ENCODE assay signal across 20 mouse cellular contexts in genomic region chr6:94754522-94754921, GRCm38 (mm10). TPM values are rescaled to one million over a fixed set of nuclear protein-coding genes. Genes with fewer than 3 reads are reported as not detected.
A peak's percentile ranks its signal among the peaks of the same experiment; 100 is the strongest.
DNase-seq lines count a peak whose midpoint lies in the region; ATAC-seq and TF ChIP-seq lines count a peak whose summit lies in the region.
"Had no signal": no experiment of that assay in that cellular context is flagged by ENCODE, and none has a peak within 500 bp of the region (broad histone marks: within the 10 kb centered on the region; RNA-seq: fewer than 3 reads in every experiment).

No protein-coding gene starts in this region.

- H3K9me3 ChIP-seq in midbrain, embryonic 10.5 days (replicated peaks): no peaks in the 10 kb centered on the region
- no peaks in the 10 kb centered on the region for H3K9me3 ChIP-seq in midbrain, postnatal 0 days (ENCODE audit: low read length)
- no peaks in the 10 kb centered on the region for H3K9me3 ChIP-seq in embryonic facial prominence, embryonic 10.5 days
- H3K9me3 ChIP-seq: G1E; hindbrain, embryonic 15.5 days; limb, embryonic 13.5 days; liver, embryonic 13.5 days; midbrain, embryonic 15.5 days had no signal

- WGBS in midbrain, embryonic 10.5 days: 97% methylated on average over 3 of the region's 3 CpGs
- 92% methylated on average over 3 of the region's 3 CpGs for WGBS in midbrain, postnatal 0 days
- WGBS in embryonic facial prominence, embryonic 10.5 days: 90% methylated on average over 3 of the region's 3 CpGs

- no peak overlapping the region for H3K4me2 ChIP-seq in midbrain, postnatal 0 days (ENCODE audit: low read depth, low read length, poor library complexity, severe bottlenecking)
- H3K4me2 ChIP-seq: hindbrain, embryonic 15.5 days; limb, embryonic 13.5 days; liver, embryonic 13.5 days; lung, embryonic 14.5 days; midbrain, embryonic 15.5 days had no signal

- peaks cover 42% of the 10 kb centered on the region for H3K4me1 ChIP-seq in midbrain, embryonic 10.5 days
- H3K4me1 ChIP-seq in midbrain, postnatal 0 days (ENCODE audit: insufficient read depth, low read length): no peaks in the 10 kb centered on the region
- peaks cover 22% of the 10 kb centered on the region for H3K4me1 ChIP-seq in embryonic facial prominence, embryonic 10.5 days
- H3K4me1 ChIP-seq: liver, embryonic 13.5 days had no signal

- no peak overlapping the region for H3K4me3 ChIP-seq in midbrain, embryonic 10.5 days
- H3K4me3 ChIP-seq in midbrain, postnatal 0 days (ENCODE audit: low read depth, low read length): no peak overlapping the region
- no peak overlapping the region for H3K4me3 ChIP-seq in embryonic facial prominence, embryonic 10.5 days
- H3K4me3 ChIP-seq: hindbrain, embryonic 15.5 days; limb, embryonic 13.5 days; liver, embryonic 13.5 days; midbrain, embryonic 15.5 days had no signal

- H3K27me3 ChIP-seq in midbrain, embryonic 10.5 days (ENCODE audit: low read depth, poor library complexity, severe bottlenecking): no peaks in the 10 kb centered on the region
- no peaks in the 10 kb centered on the region for H3K27me3 ChIP-seq in midbrain, postnatal 0 days (ENCODE audit: insufficient read depth, low read length)
- no peaks in the 10 kb centered on the region; the same call in 1 of the 2 replicates for H3K27me3 ChIP-seq in embryonic facial prominence, embryonic 10.5 days (replicated peaks; ENCODE audit: low read depth, poor library complexity, severe bottlenecking)
- H3K27me3 ChIP-seq: hindbrain, embryonic 15.5 days; limb, embryonic 13.5 days; midbrain, embryonic 15.5 days had no signal

- no peak for DNase-seq in midbrain, embryonic 10.5 days (ENCODE audit: low spot score)
- DNase-seq in midbrain, postnatal 0 days (ENCODE audit: low spot score): no peak
- no peak for DNase-seq in embryonic facial prominence, embryonic 10.5 days (ENCODE audit: low spot score)
- no peak for DNase-seq in kidney, postnatal 4 days
- DNase-seq in lung, postnatal 25 days (ENCODE audit: low spot score): no peak
- DNase-seq: adrenal gland, postnatal 14 days; cerebellum, adult 11-12 months; cerebellum, postnatal 14 days; gastrocnemius, postnatal 25 days; liver, embryonic 13.5 days; lung, embryonic 14.5 days; right cerebral cortex, postnatal 4 days; thymus, adult 2 months had no signal

- H3K9ac ChIP-seq in midbrain, postnatal 0 days (replicated peaks; ENCODE audit: low read length, poor library complexity, severe bottlenecking): no peak overlapping the region
- H3K9ac ChIP-seq: hindbrain, embryonic 15.5 days; limb, embryonic 13.5 days; liver, embryonic 13.5 days; lung, embryonic 14.5 days; midbrain, embryonic 15.5 days had no signal

- no peaks in the 10 kb centered on the region for H3K36me3 ChIP-seq in midbrain, embryonic 10.5 days
- H3K36me3 ChIP-seq in midbrain, postnatal 0 days (ENCODE audit: insufficient read depth, low read length): no peaks in the 10 kb centered on the region
- H3K36me3 ChIP-seq in embryonic facial prominence, embryonic 10.5 days (replicated peaks): no peaks in the 10 kb centered on the region
- H3K36me3 ChIP-seq: G1E; hindbrain, embryonic 15.5 days; limb, embryonic 13.5 days; liver, embryonic 13.5 days; midbrain, embryonic 15.5 days had no signal

- ATAC-seq in midbrain, postnatal 0 days (ENCODE audit: low FRiP score): no peak
- peak; percentile 51 to 65; a peak in 2 of 4 replicates for ATAC-seq in hematopoietic stem cell, adult 5-6 weeks (replicated peaks in 1 of 2; ENCODE audit: insufficient read depth in 1 of 2, low FRiP score in 2 of 2, low TSS enrichment in 1 of 2, low read depth in 1 of 2, poor library complexity in 2 of 2, severe bottlenecking in 2 of 2)
- no peak for ATAC-seq in megakaryocyte progenitor cell, adult 5-6 weeks (replicated peaks; ENCODE audit: poor library complexity)
- ATAC-seq: midbrain, embryonic 15.5 days had no signal

- peak overlapping the region; percentile 67 for H3K27ac ChIP-seq in midbrain, embryonic 10.5 days (replicated peaks)
- H3K27ac ChIP-seq in midbrain, postnatal 0 days (ENCODE audit: low read depth, low read length): no peak overlapping the region
- peak overlapping the region; percentile 44; the same call in 1 of the 2 replicates for H3K27ac ChIP-seq in embryonic facial prominence, embryonic 10.5 days (replicated peaks)
- H3K27ac ChIP-seq: limb, embryonic 13.5 days; liver, embryonic 13.5 days; macrophage; midbrain, embryonic 15.5 days had no signal

- no peak for TF ChIP-seq CTCF in midbrain, postnatal 0 days (IDR thresholded peaks at IDR 0.05)

RNA-seq across cellular contexts. Expression of gene Lrig1, which starts 54.6 kb away (rescaled TPM):
- 13.4 and 13.9 TPM in 2 replicates for polyA plus RNA-seq in midbrain, embryonic 10.5 days (2016; fragmentation: Nextera tagmentation; extraction: Ambion mirVana)
- 76.3 and 90.8 TPM in 2 replicates for total RNA-seq in midbrain, postnatal 0 days (2014; rRNA removed)
- polyA plus RNA-seq in midbrain, postnatal 0 days (2015; fragmentation: Nextera tagmentation; extraction: Ambion mirVana): 16.6 and 22.6 TPM in 2 replicates
- polyA plus RNA-seq in embryonic facial prominence, embryonic 10.5 days (2016; fragmentation: Nextera tagmentation; extraction: Ambion mirVana): 11.7 and 11.8 TPM in 2 replicates
- 0.38 and 5.6 TPM in 2 replicates for total RNA-seq in hematopoietic stem cell, adult 5-6 weeks (2017)
- 0.24 and 0.44 TPM in 2 replicates for total RNA-seq in megakaryocyte progenitor cell, adult 5-6 weeks (2015)
- total RNA-seq in megakaryocyte progenitor cell, adult 5-6 weeks (2017): 0.74 and 0.79 TPM in 2 replicates

Comparison
In these comparisons a context has a peak if more than half of its experiments do, and no peak if none do; other contexts are left out.
1. ATAC-seq: peak in hematopoietic stem cell, adult 5-6 weeks (2 of 2); none in midbrain, postnatal 0 days (single experiment) and megakaryocyte progenitor cell, adult 5-6 weeks (single experiment).
2. RNA of gene Lrig1, which starts 54.6 kb away (total RNA-seq): 76.3 to 90.8 TPM in midbrain, postnatal 0 days; 0.38 to 5.6 TPM in hematopoietic stem cell, adult 5-6 weeks and 0.24 to 0.79 TPM in megakaryocyte progenitor cell, adult 5-6 weeks; every median in the first group is over 10 times any median in the second.